Mouse (Mus musculus) macrophage (primary cell): ENCODE results near the gene Myod1. TPM values are rescaled to one million over a fixed set of nuclear protein-coding genes. Genes with fewer than 3 reads are reported as not detected.

ENCODE experiments used
- H3K27ac ChIP-seq: fragments of 350-480 bp; formaldehyde crosslinking; 2 replicates; pipeline ENCODE4 v1.9.0; 2021
- H3K36me3 ChIP-seq: fragments of 350-480 bp; formaldehyde crosslinking; 2 replicates; pipeline ENCODE4 v1.9.0; 2021; ENCODE audit errors: inconsistent target
- H3K4me3 ChIP-seq: fragments of 350-480 bp; formaldehyde crosslinking; 2 replicates; pipeline ENCODE4 v1.9.0; 2021; ENCODE audit errors: inconsistent target
- H3K79me2 ChIP-seq: fragments of 350-480 bp; formaldehyde crosslinking; 2 replicates; pipeline ENCODE4 v1.9.0; 2021; ENCODE audit errors: inconsistent target
- WGBS: methylation state at CpG from one replicate; pipeline ENCODE4 v1.1.7; 2026; ENCODE audit warnings: inconsistent platforms; ENCODE audit not compliant: missing documents; 5-methylcytosine and 5-hydroxymethylcytosine counted together
- polyA plus RNA-seq: library from polyadenylated mRNA; stranded (reverse); fragments of 250-400 nt; gene quantifications from 3 replicates; pipeline ENCODE4 v1.2.4, GENCODE M21; 2018; ENCODE audit warnings: inconsistent platforms

Gene Myod1
- polyA plus RNA-seq, 1 experiment from 2014 or later = not detected

DNA sequence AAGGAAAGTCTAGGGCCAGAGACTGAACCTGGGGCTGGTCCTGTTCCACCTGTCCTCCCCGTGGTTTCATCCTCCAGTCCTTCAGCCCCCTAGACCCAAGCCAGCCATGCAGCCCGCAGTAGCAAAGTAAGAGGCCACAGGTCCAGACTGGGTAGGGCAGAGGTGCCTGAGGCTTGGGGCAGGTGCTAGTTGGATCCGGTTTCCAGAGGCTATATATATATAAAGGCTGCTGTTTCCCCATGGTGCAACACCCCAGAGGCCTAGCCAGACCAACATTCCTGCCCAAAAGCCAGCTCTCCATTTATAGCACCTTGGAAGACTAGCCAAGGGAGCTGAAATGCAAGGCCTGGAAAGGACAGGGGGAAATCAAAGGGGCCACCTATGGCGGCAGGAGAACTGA is 5.2 kb upstream of the Myod1 start:
- Histone ChIP-seq H3K36me3 (no peaks in the 10 kb centered on the region), H3K27ac (no peak overlapping the region), H3K4me3 (no peak overlapping the region), H3K79me2 (no peaks in the 10 kb centered on the region)
- 83% methylated on average over 4 of the region's 4 CpGs for WGBS

GRCm38 (mm10) chr7:46377008-46377346 is 703 bp downstream of the Myod1 start:
- H3K27ac ChIP-seq = no peak overlapping the region
- no peaks in the 10 kb centered on the region for H3K79me2 ChIP-seq
- WGBS = 5% methylated on average over 33 of the region's 33 CpGs
- H3K36me3 ChIP-seq = no peaks in the 10 kb centered on the region
- no peak overlapping the region for H3K4me3 ChIP-seq

DNA sequence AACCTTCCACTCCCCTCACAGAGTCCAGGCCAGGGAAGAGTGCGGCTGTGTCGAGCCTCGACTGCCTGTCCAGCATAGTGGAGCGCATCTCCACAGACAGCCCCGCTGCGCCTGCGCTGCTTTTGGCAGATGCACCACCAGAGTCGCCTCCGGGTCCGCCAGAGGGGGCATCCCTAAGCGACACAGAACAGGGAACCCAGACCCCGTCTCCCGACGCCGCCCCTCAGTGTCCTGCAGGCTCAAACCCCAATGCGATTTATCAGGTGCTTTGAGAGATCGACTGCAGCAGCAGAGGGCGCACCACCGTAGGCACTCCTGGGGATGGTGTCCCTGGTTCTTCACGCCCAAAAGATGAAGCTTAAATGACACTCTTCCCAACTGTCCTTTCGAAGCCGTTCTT is 1.8 kb downstream of the Myod1 start:
- Histone ChIP-seq H3K36me3 (no peaks in the 10 kb centered on the region), H3K4me3 (no peak overlapping the region), H3K27ac (no peak overlapping the region), H3K79me2 (no peaks in the 10 kb centered on the region)
- WGBS = 10% methylated on average over 22 of the region's 22 CpGs

GRCm38 (mm10) chr7:46378983-46379382 is 2.7 kb downstream of the Myod1 start:
- 10% methylated on average over 16 of the region's 16 CpGs for WGBS
- Histone ChIP-seq H3K4me3 (no peak overlapping the region), H3K27ac (no peak overlapping the region), H3K79me2 (no peaks in the 10 kb centered on the region), H3K36me3 (no peaks in the 10 kb centered on the region)

DNA sequence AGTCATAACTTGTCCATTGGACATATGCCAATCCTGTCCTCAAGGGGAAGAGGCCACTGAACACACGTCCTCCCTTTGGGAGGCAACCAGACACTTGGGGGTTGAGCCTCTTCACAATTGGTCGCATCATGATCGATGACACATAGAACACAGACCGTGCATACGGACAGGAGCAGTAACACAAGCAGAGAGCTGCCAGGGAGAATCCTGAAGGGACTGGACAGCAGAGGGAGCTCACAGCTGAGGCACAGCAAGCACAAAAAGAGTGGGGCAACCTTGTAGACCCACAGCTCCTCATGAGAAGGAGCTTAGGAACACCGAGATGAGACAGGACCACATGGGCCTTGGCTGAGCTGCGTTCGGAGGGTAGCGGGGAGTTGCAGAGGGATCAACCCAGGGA is 4.4 kb downstream of the Myod1 start:
- H3K36me3 ChIP-seq = no peaks in the 10 kb centered on the region
- no peak overlapping the region for H3K27ac ChIP-seq
- no peaks in the 10 kb centered on the region for H3K79me2 ChIP-seq
- no peak overlapping the region for H3K4me3 ChIP-seq
- WGBS = 64% methylated on average over 8 of the region's 9 CpGs

DNA sequence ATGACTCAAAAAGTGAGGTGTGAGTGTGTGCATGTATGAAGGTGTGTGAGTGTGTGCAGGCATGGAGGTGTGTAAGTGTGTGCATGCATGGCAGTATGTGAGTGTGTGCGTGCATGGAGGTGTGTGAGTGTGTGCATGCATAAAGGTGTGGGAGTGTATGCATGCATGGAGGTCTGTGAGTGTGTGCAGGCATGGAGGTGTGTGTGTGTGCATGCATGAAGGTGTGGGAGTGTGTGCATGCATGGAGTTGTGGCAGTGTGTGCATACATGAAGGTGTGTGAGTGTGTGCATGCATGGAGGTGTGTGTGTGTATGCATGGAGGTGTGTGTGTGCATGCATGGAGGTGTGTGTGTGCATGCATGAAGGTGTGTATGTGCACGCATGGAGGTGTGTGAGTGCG is 11.2 kb downstream of the Myod1 start:
- H3K79me2 ChIP-seq = no peaks in the 10 kb centered on the region
- WGBS = 92% methylated on average over 3 of the region's 3 CpGs
- H3K27ac ChIP-seq = no peak overlapping the region
- H3K4me3 ChIP-seq = no peak overlapping the region
- no peaks in the 10 kb centered on the region for H3K36me3 ChIP-seq

DNA sequence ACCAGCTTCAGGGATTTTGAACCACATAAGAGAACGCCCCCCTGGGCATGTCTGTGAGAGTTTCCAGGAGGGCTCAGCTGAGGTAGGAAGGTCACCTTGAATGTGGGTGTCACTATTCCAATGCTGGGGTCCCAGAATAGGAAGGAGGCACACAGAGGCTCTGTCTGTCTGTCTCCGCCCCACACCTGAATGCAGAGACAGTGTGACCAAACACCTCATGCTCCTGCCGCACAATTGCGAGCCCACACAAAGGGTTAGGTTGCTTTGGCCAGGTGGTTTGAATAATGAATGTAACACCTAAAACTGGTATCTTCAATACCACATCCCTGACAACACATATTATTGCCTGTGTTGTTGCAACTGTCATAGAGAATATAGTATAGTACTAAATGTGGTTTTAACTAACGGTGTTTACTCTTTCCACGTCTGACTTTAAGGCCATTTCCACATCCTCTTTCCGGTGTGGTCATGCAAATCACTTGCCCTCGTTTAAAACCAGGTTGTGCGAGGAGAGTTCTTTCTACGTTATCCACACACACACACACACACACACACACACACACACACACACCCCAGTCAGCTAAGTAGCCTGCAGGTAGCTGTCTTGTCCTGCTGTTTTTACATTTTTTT is 13.3 kb downstream of the Myod1 start:
- Histone ChIP-seq H3K27ac (no peak overlapping the region), H3K4me3 (no peak overlapping the region), H3K36me3 (no peaks in the 10 kb centered on the region), H3K79me2 (no peaks in the 10 kb centered on the region)
- 38% methylated on average over 10 of the region's 10 CpGs for WGBS

- Histone ChIP-seq H3K27ac (no peak overlapping the region), H3K36me3 (no peaks in the 10 kb centered on the region), H3K4me3 (no peak overlapping the region), H3K79me2 (no peaks in the 10 kb centered on the region)
- WGBS = 36% methylated on average over 4 of the region's 4 CpGs
Observed at GRCm38 (mm10) chr7:46390226-46390625, 14.0 kb downstream of the Myod1 start.

DNA sequence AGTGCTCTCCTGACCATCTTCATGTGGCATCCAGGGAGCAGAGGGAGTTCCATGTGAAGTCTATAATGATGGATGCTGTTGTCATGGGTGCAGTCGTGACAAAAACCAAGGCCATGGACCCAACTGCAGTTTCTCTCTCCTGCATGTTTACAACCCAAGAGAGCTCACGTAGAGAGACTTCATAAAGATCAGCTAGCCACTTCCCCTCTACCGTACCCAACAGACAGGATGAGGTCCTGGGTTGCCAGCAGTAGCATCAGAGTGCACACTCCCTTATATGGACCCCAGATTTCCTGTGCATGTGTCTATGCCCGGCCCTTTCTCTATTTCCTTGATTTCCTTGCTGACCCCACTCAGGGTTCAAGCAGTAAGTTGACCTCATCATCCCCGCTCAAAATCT is 15.4 kb downstream of the Myod1 start:
- no peak overlapping the region for H3K4me3 ChIP-seq
- no peaks in the 10 kb centered on the region for H3K79me2 ChIP-seq
- H3K36me3 ChIP-seq = no peaks in the 10 kb centered on the region
- H3K27ac ChIP-seq = no peak overlapping the region
- WGBS = 18% methylated on average over 5 of the region's 5 CpGs

GRCm38 (mm10) chr7:46393116-46393515 is 16.8 kb downstream of the Myod1 start:
- H3K4me3 ChIP-seq = no peak overlapping the region
- H3K36me3 ChIP-seq = no peaks in the 10 kb centered on the region
- no peak overlapping the region for H3K27ac ChIP-seq
- no peaks in the 10 kb centered on the region for H3K79me2 ChIP-seq
- WGBS = 0% methylated on average over 2 of the region's 2 CpGs

GRCm38 (mm10) chr7:46393718-46394511 is 17.6 kb downstream of the Myod1 start:
- 32% methylated on average over 10 of the region's 12 CpGs for WGBS
- no peak overlapping the region for H3K27ac ChIP-seq
- no peak overlapping the region for H3K4me3 ChIP-seq
- H3K79me2 ChIP-seq = no peaks in the 10 kb centered on the region
- no peaks in the 10 kb centered on the region for H3K36me3 ChIP-seq

GRCm38 (mm10) chr7:46394933-46395332 is 18.7 kb downstream of the Myod1 start:
- WGBS = 79% methylated on average over 4 of the region's 4 CpGs

GRCm38 (mm10) chr7:46395571-46395970 is 19.3 kb downstream of the Myod1 start:
- Histone ChIP-seq H3K27ac (no peak overlapping the region), H3K36me3 (no peaks in the 10 kb centered on the region), H3K79me2 (no peaks in the 10 kb centered on the region), H3K4me3 (no peak overlapping the region)
- 43% methylated on average over 6 of the region's 6 CpGs for WGBS

More at GRCm38 (mm10) chr7:46394933-46395332, 18.7 kb downstream of the Myod1 start:
- Histone ChIP-seq H3K4me3 (no peak overlapping the region), H3K36me3 (no peaks in the 10 kb centered on the region), H3K27ac (no peak overlapping the region), H3K79me2 (no peaks in the 10 kb centered on the region)

DNA sequence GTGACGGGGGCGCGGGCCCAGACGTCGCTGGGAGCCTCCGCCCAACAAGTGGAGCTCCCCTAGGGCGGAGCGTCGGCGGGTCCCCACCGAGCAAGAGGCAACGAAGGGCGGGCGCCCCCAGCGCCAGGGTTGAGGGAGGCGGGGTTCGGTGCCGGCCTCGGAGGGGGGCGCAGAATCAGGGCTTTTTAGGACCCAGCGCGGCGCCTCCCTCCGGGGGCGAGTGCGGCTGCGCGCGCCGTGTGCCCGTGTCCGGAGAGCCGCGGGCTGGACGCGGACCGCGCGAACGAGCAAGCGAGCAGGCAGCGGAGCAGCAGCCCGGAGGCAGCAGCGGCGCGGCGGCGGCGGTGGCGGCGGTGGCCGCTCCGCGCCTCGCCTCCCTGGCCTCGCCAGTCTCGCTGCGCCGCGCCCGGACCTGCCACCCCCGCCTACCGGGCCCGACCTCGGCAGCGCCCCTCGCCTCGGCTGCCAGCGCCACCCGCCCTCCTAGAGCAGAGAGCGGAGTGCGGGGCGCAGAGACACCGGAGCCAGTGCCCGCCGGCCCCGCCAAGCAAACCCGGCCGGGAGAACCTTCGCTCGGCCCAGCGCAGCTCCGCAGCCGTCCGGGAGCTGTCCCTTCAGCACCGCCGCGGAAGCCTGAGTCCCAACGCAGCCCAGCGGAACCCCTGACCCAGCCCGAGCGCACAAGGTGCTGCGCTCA is 20.1 kb downstream of the Myod1 start, which contains the start of gene Kcnc1:
TSS of gene Kcnc1 (plus strand) at position 267 of the 697 bp plus-strand sequence.
- Histone ChIP-seq H3K79me2 (no peaks in the 10 kb centered on the region), H3K36me3 (no peaks in the 10 kb centered on the region), H3K4me3 (no peak within 1 kb of the TSS), H3K27ac (no peak within 1 kb of the TSS)
- WGBS = 2% methylated on average over 68 of the region's 93 CpGs
